Mouse (Mus musculus): ENCODE data around the gene Gm4131. TPM values are rescaled to one million over a fixed set of nuclear protein-coding genes. Genes with fewer than 3 reads are reported as not detected.

The Gm4131 gene
- polyA plus RNA-seq, 1 experiment from 2014 or later: not detected

DNA sequence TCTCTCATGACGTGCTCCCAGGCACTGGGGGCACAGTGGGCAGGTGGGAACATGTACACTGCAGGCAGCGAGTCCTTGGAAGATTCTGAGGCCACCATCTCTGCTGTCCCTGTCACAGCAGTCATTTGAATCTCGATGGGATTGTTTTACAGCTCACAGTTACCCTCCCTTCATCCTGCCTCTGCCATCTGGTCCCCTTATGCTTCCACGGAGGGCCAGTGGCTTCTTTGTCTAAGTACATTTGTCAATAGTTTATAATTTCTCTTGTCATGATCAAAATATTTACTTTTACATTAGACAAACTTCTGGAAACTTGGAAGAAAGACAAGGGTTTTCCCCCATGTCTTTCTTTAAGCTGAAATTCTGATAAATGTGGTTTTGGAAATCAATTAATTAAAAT is 20.0 kb downstream of the Gm4131 start:
- no peak overlapping the region for H3K27ac ChIP-seq (replicated peaks)
- H3K9ac ChIP-seq (ENCODE audit: low read length): no peak overlapping the region
- WGBS: 28% methylated on average over 4 of the region's 4 CpGs
- no peak overlapping the region for H3K4me3 ChIP-seq (ENCODE audit: low read depth, low read length)
- H3K4me2 ChIP-seq (replicated peaks; ENCODE audit: low read depth): no peak overlapping the region
- TF ChIP-seq EP300 (optimal IDR thresholded peaks at IDR 0.05): no peak
- no peak for TF ChIP-seq CTCF (IDR thresholded peaks at IDR 0.05; ENCODE audit: low read depth)
- H3K36me3 ChIP-seq (ENCODE audit: control insufficient read depth, insufficient read depth, low read length): no peaks in the 10 kb centered on the region
- no peaks in the 10 kb centered on the region for H3K9me3 ChIP-seq (ENCODE audit: control insufficient read depth, low read length)
- DNase-seq (ENCODE audit: low spot score) (no peak), ATAC-seq (ENCODE audit: low FRiP score, low TSS enrichment) (no peak)
- no peaks in the 10 kb centered on the region for H3K4me1 ChIP-seq (replicated peaks; ENCODE audit: control insufficient read depth, insufficient read depth)
- H3K27me3 ChIP-seq (ENCODE audit: control insufficient read depth, insufficient read depth, low read length): no peaks in the 10 kb centered on the region

DNA sequence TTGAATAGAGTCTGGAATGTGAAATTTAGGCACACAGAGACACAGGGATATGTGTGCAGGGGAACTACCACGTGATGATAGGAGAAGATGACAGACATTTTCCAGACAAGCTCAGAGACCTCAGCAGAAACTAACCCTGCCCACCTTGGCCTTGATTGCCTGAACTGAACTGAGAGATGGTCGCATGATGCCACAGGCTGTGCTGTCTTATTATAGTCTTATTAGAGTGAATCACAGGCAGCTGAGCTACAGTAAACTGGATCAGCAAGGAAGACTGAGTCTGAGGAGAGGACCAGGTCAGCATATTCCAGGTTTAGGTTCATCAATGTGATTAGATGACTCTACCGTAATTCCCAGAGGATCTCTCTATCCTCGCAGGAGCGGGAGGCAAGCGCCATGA is 20.4 kb downstream of the Gm4131 start:
- no peak for ATAC-seq (ENCODE audit: low FRiP score, low TSS enrichment)
- H3K4me2 ChIP-seq (replicated peaks; ENCODE audit: low read depth): no peak overlapping the region
- 78% methylated on average over 6 of the region's 6 CpGs for WGBS

DNA sequence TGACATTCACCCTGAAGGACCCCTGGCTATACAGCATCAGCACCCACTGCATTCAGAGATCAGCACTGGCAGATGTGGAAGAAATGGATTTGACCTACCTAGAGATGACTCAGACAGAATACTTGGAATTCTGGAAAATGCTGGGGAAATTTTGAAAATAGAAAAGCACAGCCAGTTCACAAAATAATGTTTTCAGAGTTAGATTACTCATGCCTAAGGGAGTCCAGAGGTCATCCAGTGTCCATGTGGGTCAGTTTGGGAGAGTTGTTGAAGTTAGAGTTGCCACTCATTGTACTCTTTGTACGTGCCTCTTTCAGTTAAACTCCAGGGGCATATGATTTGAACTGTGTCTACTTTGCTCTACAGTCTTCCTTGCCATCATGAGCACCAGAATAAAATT is 25.0 kb downstream of the Gm4131 start:
- Histone ChIP-seq H3K36me3 (ENCODE audit: control insufficient read depth, insufficient read depth, low read length) (no peaks in the 10 kb centered on the region), H3K4me3 (ENCODE audit: low read depth, low read length) (no peak overlapping the region), H3K9me3 (ENCODE audit: control insufficient read depth, low read length) (no peaks in the 10 kb centered on the region), H3K4me1 (replicated peaks; ENCODE audit: control insufficient read depth, insufficient read depth) (no peaks in the 10 kb centered on the region), H3K27me3 (ENCODE audit: control insufficient read depth, insufficient read depth, low read length) (no peaks in the 10 kb centered on the region), H3K9ac (ENCODE audit: low read length) (no peak overlapping the region), H3K27ac (replicated peaks) (no peak overlapping the region), H3K4me2 (replicated peaks; ENCODE audit: low read depth) (no peak overlapping the region)
- 79% methylated on average over 1 of the region's 1 CpGs for WGBS
- ATAC-seq (ENCODE audit: low FRiP score, low TSS enrichment) (no peak), DNase-seq (ENCODE audit: low spot score) (no peak)
- TF ChIP-seq EP300 (optimal IDR thresholded peaks at IDR 0.05) (no peak), CTCF (IDR thresholded peaks at IDR 0.05; ENCODE audit: low read depth) (no peak)

More for the DNA sequence above, 20.4 kb downstream of the Gm4131 start:
- Histone ChIP-seq H3K9ac (ENCODE audit: low read length) (no peak overlapping the region), H3K9me3 (ENCODE audit: control insufficient read depth, low read length) (no peaks in the 10 kb centered on the region), H3K27ac (replicated peaks) (no peak overlapping the region), H3K36me3 (ENCODE audit: control insufficient read depth, insufficient read depth, low read length) (no peaks in the 10 kb centered on the region), H3K27me3 (ENCODE audit: control insufficient read depth, insufficient read depth, low read length) (no peaks in the 10 kb centered on the region), H3K4me1 (replicated peaks; ENCODE audit: control insufficient read depth, insufficient read depth) (no peaks in the 10 kb centered on the region), H3K4me3 (ENCODE audit: low read depth, low read length) (no peak overlapping the region)
- no peak for TF ChIP-seq EP300 (optimal IDR thresholded peaks at IDR 0.05)
- TF ChIP-seq CTCF (IDR thresholded peaks at IDR 0.05; ENCODE audit: low read depth): no peak
- no peak for DNase-seq (ENCODE audit: low spot score)

DNA sequence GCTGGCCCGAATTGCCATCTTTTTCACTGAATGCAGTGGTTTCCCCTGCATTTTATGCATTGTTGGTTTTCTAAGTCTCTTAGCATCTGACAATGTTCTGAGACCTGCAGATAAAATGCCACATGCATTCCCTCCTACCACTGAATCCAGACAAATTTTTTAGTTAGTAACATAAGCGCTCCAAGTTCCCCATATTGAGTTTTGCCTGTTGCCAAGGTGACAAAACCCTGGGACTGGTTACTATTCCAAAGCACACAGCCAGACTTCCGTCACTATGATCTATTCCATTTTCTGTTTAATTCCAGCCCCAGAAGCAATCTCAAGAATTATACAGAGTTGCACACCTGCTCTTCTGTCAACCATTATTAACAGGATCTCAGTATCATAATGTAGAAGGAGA is 26.9 kb downstream of the Gm4131 start:
- Histone ChIP-seq H3K9ac (ENCODE audit: low read length) (no peak overlapping the region), H3K36me3 (ENCODE audit: control insufficient read depth, insufficient read depth, low read length) (no peaks in the 10 kb centered on the region), H3K4me1 (replicated peaks; ENCODE audit: control insufficient read depth, insufficient read depth) (no peaks in the 10 kb centered on the region), H3K4me2 (replicated peaks; ENCODE audit: low read depth) (no peak overlapping the region), H3K9me3 (ENCODE audit: control insufficient read depth, low read length) (no peaks in the 10 kb centered on the region), H3K27ac (replicated peaks) (no peak overlapping the region), H3K4me3 (ENCODE audit: low read depth, low read length) (no peak overlapping the region), H3K27me3 (ENCODE audit: control insufficient read depth, insufficient read depth, low read length) (no peaks in the 10 kb centered on the region)
- no peak for TF ChIP-seq CTCF (IDR thresholded peaks at IDR 0.05; ENCODE audit: low read depth)
- no peak for TF ChIP-seq EP300 (optimal IDR thresholded peaks at IDR 0.05)
- 58% methylated on average over 3 of the region's 3 CpGs for WGBS
- no peak for DNase-seq (ENCODE audit: low spot score)
- ATAC-seq (ENCODE audit: low FRiP score, low TSS enrichment): no peak

DNA sequence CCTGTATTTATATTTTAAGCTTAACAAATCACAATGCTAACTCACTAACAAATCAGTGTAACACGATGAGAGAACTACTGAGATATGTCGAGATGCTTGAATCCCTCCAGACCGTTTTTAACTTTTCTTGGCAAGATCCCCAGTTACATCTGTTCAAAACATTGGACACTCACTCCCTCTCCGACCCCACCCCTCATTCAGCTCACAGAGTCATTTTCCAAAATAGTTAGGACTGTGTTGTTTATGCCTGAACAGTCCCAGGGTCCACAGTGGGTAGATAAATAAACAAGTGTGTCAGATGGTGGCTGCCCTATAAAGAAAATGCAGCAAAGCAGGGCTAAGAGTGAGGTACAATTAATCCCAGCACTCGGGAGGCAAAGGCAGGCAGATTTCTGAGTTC is 29.7 kb downstream of the Gm4131 start:
- Histone ChIP-seq H3K4me3 (ENCODE audit: low read depth, low read length) (no peak overlapping the region), H3K27me3 (ENCODE audit: control insufficient read depth, insufficient read depth, low read length) (no peaks in the 10 kb centered on the region), H3K36me3 (ENCODE audit: control insufficient read depth, insufficient read depth, low read length) (no peaks in the 10 kb centered on the region), H3K4me1 (replicated peaks; ENCODE audit: control insufficient read depth, insufficient read depth) (no peaks in the 10 kb centered on the region), H3K9ac (ENCODE audit: low read length) (no peak overlapping the region), H3K4me2 (replicated peaks; ENCODE audit: low read depth) (no peak overlapping the region), H3K9me3 (ENCODE audit: control insufficient read depth, low read length) (no peaks in the 10 kb centered on the region), H3K27ac (replicated peaks) (no peak overlapping the region)
- 35% methylated on average over 5 of the region's 5 CpGs for WGBS
- TF ChIP-seq EP300 (optimal IDR thresholded peaks at IDR 0.05) (no peak), CTCF (IDR thresholded peaks at IDR 0.05; ENCODE audit: low read depth) (no peak)
- DNase-seq (ENCODE audit: low spot score): no peak
- no peak for ATAC-seq (ENCODE audit: low FRiP score, low TSS enrichment)

DNA sequence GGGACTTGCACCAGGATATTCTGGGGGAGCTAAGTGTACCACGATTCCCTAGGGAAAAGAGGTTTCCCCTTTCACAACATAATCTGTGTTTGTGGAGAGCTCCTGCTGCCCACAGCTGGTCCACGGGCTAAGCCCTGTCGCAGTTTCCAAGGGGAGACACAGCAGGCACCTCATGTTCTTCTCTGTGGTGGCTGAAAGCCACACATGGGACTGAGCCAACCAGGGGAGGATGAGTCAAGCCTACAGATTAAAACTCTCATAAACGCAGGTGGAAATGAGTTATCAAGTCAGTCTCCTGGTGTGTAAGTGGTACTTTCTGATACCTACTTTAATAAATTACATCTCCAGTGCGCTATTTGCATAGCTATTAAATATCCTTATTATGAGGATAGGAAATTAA is 30.6 kb downstream of the Gm4131 start:
- ATAC-seq (ENCODE audit: low FRiP score, low TSS enrichment): no peak
- 60% methylated on average over 5 of the region's 5 CpGs for WGBS
- Histone ChIP-seq H3K36me3 (ENCODE audit: control insufficient read depth, insufficient read depth, low read length) (no peaks in the 10 kb centered on the region), H3K4me3 (ENCODE audit: low read depth, low read length) (no peak overlapping the region), H3K27me3 (ENCODE audit: control insufficient read depth, insufficient read depth, low read length) (no peaks in the 10 kb centered on the region), H3K27ac (replicated peaks) (no peak overlapping the region), H3K9me3 (ENCODE audit: control insufficient read depth, low read length) (no peaks in the 10 kb centered on the region), H3K4me2 (replicated peaks; ENCODE audit: low read depth) (no peak overlapping the region), H3K9ac (ENCODE audit: low read length) (no peak overlapping the region), H3K4me1 (replicated peaks; ENCODE audit: control insufficient read depth, insufficient read depth) (no peaks in the 10 kb centered on the region)
- TF ChIP-seq EP300 (optimal IDR thresholded peaks at IDR 0.05) (no peak), CTCF (IDR thresholded peaks at IDR 0.05; ENCODE audit: low read depth) (no peak)
- no peak for DNase-seq (ENCODE audit: low spot score)

Data from stomach, postnatal 0 days (tissue).